In genomic region chr2:131125157-131125963, GRCm38 (mm10) we compare ENCODE assay signal across 41 mouse cellular contexts. TPM values are rescaled to one million over a fixed set of nuclear protein-coding genes. Genes with fewer than 3 reads are reported as not detected.
DNase-seq lines count a peak whose midpoint lies in the region; ATAC-seq and TF ChIP-seq lines count a peak whose summit lies in the region.
"Had no signal": no experiment of that assay in that cellular context is flagged by ENCODE, and none has a peak within 500 bp of the region (broad histone marks: within the 10 kb centered on the region; RNA-seq: fewer than 3 reads in every experiment).

No protein-coding gene starts in this region.

- DNase-seq in gastrocnemius, adult 2 months, result no peak
- no peak for DNase-seq in gastrocnemius, postnatal 10 days
- no peak for DNase-seq in hindbrain, embryonic 10.5 days (ENCODE audit: low spot score)
- DNase-seq in hindbrain, embryonic 14.5 days (ENCODE audit: low spot score), result no peak
- DNase-seq in neural tube, embryonic 10.5 days (ENCODE audit: extremely low spot score, low spot score), result peak; percentile 13
- no peak for DNase-seq in embryonic facial prominence, embryonic 10.5 days (ENCODE audit: low spot score)
- DNase-seq: adrenal gland, adult 8-10 months; cerebellum, adult 8-10 months; cerebellum, postnatal 25 days; heart, postnatal 14 days; kidney, adult 18-20 months; kidney, postnatal 25 days; lung, adult 2 months; lung, postnatal 10 days; right cerebral cortex, adult 18-20 months; spleen, adult 18-20 months; thymus, adult 18-20 months; thymus, postnatal 36 days had no signal

- H3K36me3 ChIP-seq in hindbrain, embryonic 10.5 days, result no peaks in the 10 kb centered on the region
- H3K36me3 ChIP-seq in hindbrain, embryonic 14.5 days (replicated peaks; ENCODE audit: control insufficient read depth, insufficient read depth), result no peaks in the 10 kb centered on the region
- no peaks in the 10 kb centered on the region for H3K36me3 ChIP-seq in neural tube, embryonic 15.5 days
- H3K36me3 ChIP-seq in embryonic facial prominence, embryonic 10.5 days (replicated peaks), result no peaks in the 10 kb centered on the region
- H3K36me3 ChIP-seq: G1E; heart, embryonic 13.5 days; kidney, embryonic 15.5 days; midbrain, embryonic 15.5 days had no signal

- no peak overlapping the region for H3K4me2 ChIP-seq in hindbrain, embryonic 14.5 days (replicated peaks)
- no peak overlapping the region for H3K4me2 ChIP-seq in neural tube, embryonic 15.5 days
- H3K4me2 ChIP-seq: kidney, embryonic 15.5 days; midbrain, embryonic 15.5 days had no signal

- no peaks in the 10 kb centered on the region for H3K9me3 ChIP-seq in hindbrain, embryonic 10.5 days
- H3K9me3 ChIP-seq in hindbrain, embryonic 14.5 days (ENCODE audit: control insufficient read depth, low read length), result no peaks in the 10 kb centered on the region
- no peaks in the 10 kb centered on the region for H3K9me3 ChIP-seq in neural tube, embryonic 15.5 days (replicated peaks)
- no peaks in the 10 kb centered on the region for H3K9me3 ChIP-seq in embryonic facial prominence, embryonic 10.5 days
- H3K9me3 ChIP-seq: G1E; heart, embryonic 13.5 days; kidney, embryonic 15.5 days; limb, embryonic 12.5 days; midbrain, embryonic 15.5 days had no signal

- 88% methylated on average over 9 of the region's 9 CpGs for WGBS in hindbrain, embryonic 10.5 days
- 93% methylated on average over 9 of the region's 9 CpGs for WGBS in hindbrain, embryonic 14.5 days
- WGBS in neural tube, embryonic 15.5 days, result 94% methylated on average over 9 of the region's 9 CpGs
- 87% methylated on average over 9 of the region's 9 CpGs for WGBS in embryonic facial prominence, embryonic 10.5 days

- peaks cover 20% of the 10 kb centered on the region for H3K27me3 ChIP-seq in hindbrain, embryonic 10.5 days (ENCODE audit: insufficient read depth, poor library complexity, severe bottlenecking)
- H3K27me3 ChIP-seq in hindbrain, embryonic 14.5 days (ENCODE audit: control insufficient read depth, insufficient read depth, low read length), result no peaks in the 10 kb centered on the region; the same call in 1 of the 2 replicates
- H3K27me3 ChIP-seq in neural tube, embryonic 15.5 days (replicated peaks), result 0 out of 2 replicates have a peak, but pooled peaks cover 3% of the 10 kb centered on the region
- H3K27me3 ChIP-seq in embryonic facial prominence, embryonic 10.5 days (replicated peaks; ENCODE audit: low read depth, poor library complexity, severe bottlenecking), result peaks cover 21% of the 10 kb centered on the region
- H3K27me3 ChIP-seq: heart, embryonic 13.5 days; kidney, embryonic 15.5 days; limb, embryonic 12.5 days; midbrain, embryonic 15.5 days had no signal

- peaks cover 32% of the 10 kb centered on the region for H3K4me1 ChIP-seq in hindbrain, embryonic 10.5 days (replicated peaks)
- 0 out of 2 replicates have a peak, but pooled peaks cover 8% of the 10 kb centered on the region for H3K4me1 ChIP-seq in hindbrain, embryonic 14.5 days (replicated peaks; ENCODE audit: control insufficient read depth, insufficient read depth, low read length)
- peaks cover 15% of the 10 kb centered on the region for H3K4me1 ChIP-seq in neural tube, embryonic 15.5 days
- H3K4me1 ChIP-seq in embryonic facial prominence, embryonic 10.5 days, result peaks cover 43% of the 10 kb centered on the region

- intact Hi-C loops in gastrocnemius, adult 2 months (cut with DNase I), result no loop called here

- ATAC-seq in hindbrain, embryonic 14.5 days (ENCODE audit: low FRiP score), result no peak
- ATAC-seq in neural tube, embryonic 15.5 days (ENCODE audit: low FRiP score), result no peak
- ATAC-seq: forebrain, embryonic 14.5 days; hindbrain, embryonic 16.5 days had no signal

- H3K4me3 ChIP-seq in gastrocnemius, adult 2 months, result no peak overlapping the region
- H3K4me3 ChIP-seq in hindbrain, embryonic 10.5 days, result no peak overlapping the region
- H3K4me3 ChIP-seq in hindbrain, embryonic 14.5 days (replicated peaks; ENCODE audit: low read length), result no peak overlapping the region
- no peak overlapping the region for H3K4me3 ChIP-seq in neural tube, embryonic 15.5 days (replicated peaks)
- H3K4me3 ChIP-seq in embryonic facial prominence, embryonic 10.5 days, result no peak overlapping the region
- H3K4me3 ChIP-seq: heart, embryonic 13.5 days; kidney, embryonic 15.5 days; limb, embryonic 12.5 days; midbrain, embryonic 15.5 days had no signal

- no peak overlapping the region for H3K9ac ChIP-seq in hindbrain, embryonic 14.5 days
- H3K9ac ChIP-seq in neural tube, embryonic 15.5 days (replicated peaks), result no peak overlapping the region
- H3K9ac ChIP-seq: heart, embryonic 13.5 days; kidney, embryonic 15.5 days; midbrain, embryonic 15.5 days had no signal

- H3K27ac ChIP-seq in gastrocnemius, adult 2 months, result peak overlapping the region; percentile 93
- H3K27ac ChIP-seq in hindbrain, embryonic 10.5 days, result peak overlapping the region; percentile 41; the same call in 1 of the 2 replicates
- no peak overlapping the region for H3K27ac ChIP-seq in hindbrain, embryonic 14.5 days
- no peak overlapping the region for H3K27ac ChIP-seq in neural tube, embryonic 15.5 days (replicated peaks)
- H3K27ac ChIP-seq in embryonic facial prominence, embryonic 10.5 days (replicated peaks), result peak overlapping the region; percentile 96
- H3K27ac ChIP-seq: liver, embryonic 14.5 days; macrophage; midbrain, embryonic 15.5 days had no signal

- TF ChIP-seq CTCF in gastrocnemius, adult 2 months (IDR thresholded peaks at IDR 0.05), result no peak

RNA-seq across cellular contexts. Expression of gene Hspa12b, which starts 1.7 kb away (rescaled TPM):
- 10 to 100 TPM; 11.7 to 14.8 TPM for total RNA-seq in gastrocnemius, adult 2 months (2021)
- 10 to 100 TPM; 18.3 to 25.0 TPM for total RNA-seq in gastrocnemius, postnatal 10 days (2021)
- 6.4 and 7.6 TPM in 2 replicates for polyA plus RNA-seq in hindbrain, embryonic 10.5 days (2016; fragmentation: Nextera tagmentation; extraction: Ambion mirVana)
- 2.2 and 3.3 TPM in 2 replicates for polyA plus RNA-seq in hindbrain, embryonic 14.5 days (2014; fragmentation: Nextera tagmentation; extraction: Ambion mirVana)
- 6.0 and 7.7 TPM in 2 replicates for polyA plus RNA-seq in neural tube, embryonic 15.5 days (2015; fragmentation: Nextera tagmentation; extraction: Ambion mirVana)
- polyA plus RNA-seq in embryonic facial prominence, embryonic 10.5 days (2016; fragmentation: Nextera tagmentation; extraction: Ambion mirVana), result 9.7 and 14.1 TPM in 2 replicates

RNA-seq across cellular contexts. Expression of gene Gm11037, which starts 7.9 kb away (rescaled TPM):
- not detected for total RNA-seq in gastrocnemius, adult 2 months (2021)
- not detected for total RNA-seq in gastrocnemius, postnatal 10 days (2021)
- polyA plus RNA-seq in hindbrain, embryonic 10.5 days (2016; fragmentation: Nextera tagmentation; extraction: Ambion mirVana), result not detected in 2 replicates
- not detected in 2 replicates for polyA plus RNA-seq in hindbrain, embryonic 14.5 days (2014; fragmentation: Nextera tagmentation; extraction: Ambion mirVana)
- polyA plus RNA-seq in neural tube, embryonic 15.5 days (2015; fragmentation: Nextera tagmentation; extraction: Ambion mirVana), result not detected in 2 replicates
- not detected in 2 replicates for polyA plus RNA-seq in embryonic facial prominence, embryonic 10.5 days (2016; fragmentation: Nextera tagmentation; extraction: Ambion mirVana)
- total RNA-seq: adrenal gland, adult 8-10 months; adrenal gland, postnatal 4 days; G1E; gastrocnemius, adult 8-10 months; heart, postnatal 14 days; layer of hippocampus, adult 18-20 months; layer of hippocampus, postnatal 10 days; left cerebral cortex, adult 18-20 months; left cerebral cortex, postnatal 14 days; megakaryocyte-erythroid progenitor cell, adult 5-6 weeks had no signal
- polyA plus RNA-seq: embryonic facial prominence, embryonic 11.5 days; forebrain, embryonic 14.5 days; frontal cortex, adult 2 months; G1E; gonadal fat pad, adult 2 months; heart, embryonic 13.5 days; hindbrain, embryonic 16.5 days; intestine, embryonic 14.5 days; kidney, embryonic 15.5 days; limb, embryonic 12.5 days; liver, embryonic 14.5 days; lung, adult 2 months; macrophage; midbrain, embryonic 15.5 days; neural tube, embryonic 11.5 days; stomach, embryonic 16.5 days had no signal

RNA-seq across cellular contexts. Expression of gene 1700037H04Rik, which starts 34.5 kb away (rescaled TPM):
- total RNA-seq in gastrocnemius, adult 2 months (2021), result 1 to 10 TPM; 3.6 to 4.5 TPM
- total RNA-seq in gastrocnemius, postnatal 10 days (2021), result 1 to 10 TPM; 7.2 to 9.3 TPM
- 138 and 142 TPM in 2 replicates for polyA plus RNA-seq in hindbrain, embryonic 10.5 days (2016; fragmentation: Nextera tagmentation; extraction: Ambion mirVana)
- polyA plus RNA-seq in hindbrain, embryonic 14.5 days (2014; fragmentation: Nextera tagmentation; extraction: Ambion mirVana), result 87.3 and 88.5 TPM in 2 replicates
- polyA plus RNA-seq in neural tube, embryonic 15.5 days (2015; fragmentation: Nextera tagmentation; extraction: Ambion mirVana), result 79.1 and 83.2 TPM in 2 replicates
- polyA plus RNA-seq in embryonic facial prominence, embryonic 10.5 days (2016; fragmentation: Nextera tagmentation; extraction: Ambion mirVana), result 115 and 119 TPM in 2 replicates

RNA-seq across cellular contexts. Expression of gene Siglec1, which starts 38.8 kb away (rescaled TPM):
- total RNA-seq in gastrocnemius, adult 2 months (2021), result under 1 TPM; 0.36 to 0.39 TPM
- 1 to 10 TPM; 1.2 to 1.4 TPM for total RNA-seq in gastrocnemius, postnatal 10 days (2021)
- polyA plus RNA-seq in hindbrain, embryonic 10.5 days (2016; fragmentation: Nextera tagmentation; extraction: Ambion mirVana), result 0.10 and 0.16 TPM in 2 replicates
- polyA plus RNA-seq in hindbrain, embryonic 14.5 days (2014; fragmentation: Nextera tagmentation; extraction: Ambion mirVana), result 0.27 and 0.39 TPM in 2 replicates
- polyA plus RNA-seq in neural tube, embryonic 15.5 days (2015; fragmentation: Nextera tagmentation; extraction: Ambion mirVana), result 0.23 and 0.36 TPM in 2 replicates
- 0.06 and 0.16 TPM in 2 replicates for polyA plus RNA-seq in embryonic facial prominence, embryonic 10.5 days (2016; fragmentation: Nextera tagmentation; extraction: Ambion mirVana)
- polyA plus RNA-seq: G1E had no signal

RNA-seq across cellular contexts. Expression of gene Cenpb, which starts 54.5 kb away (rescaled TPM):
- total RNA-seq in gastrocnemius, adult 2 months (2021), result 10 to 100 TPM; 67.7 to 70.1 TPM
- total RNA-seq in gastrocnemius, postnatal 10 days (2021), result 10 to 100 TPM; 58.4 to 59.5 TPM
- 9.7 and 12.8 TPM in 2 replicates for polyA plus RNA-seq in hindbrain, embryonic 10.5 days (2016; fragmentation: Nextera tagmentation; extraction: Ambion mirVana)
- polyA plus RNA-seq in hindbrain, embryonic 14.5 days (2014; fragmentation: Nextera tagmentation; extraction: Ambion mirVana), result 9.3 and 10.3 TPM in 2 replicates
- 11.5 and 12.6 TPM in 2 replicates for polyA plus RNA-seq in neural tube, embryonic 15.5 days (2015; fragmentation: Nextera tagmentation; extraction: Ambion mirVana)
- polyA plus RNA-seq in embryonic facial prominence, embryonic 10.5 days (2016; fragmentation: Nextera tagmentation; extraction: Ambion mirVana), result 7.4 and 7.6 TPM in 2 replicates

Comparison
In these comparisons a context has a peak if more than half of its experiments do, and no peak if none do; other contexts are left out.
1. H3K27ac ChIP-seq: peak in gastrocnemius, adult 2 months (single experiment), hindbrain, embryonic 10.5 days (single experiment) and embryonic facial prominence, embryonic 10.5 days (single experiment); none in hindbrain, embryonic 14.5 days (single experiment) and neural tube, embryonic 15.5 days (single experiment).